ENCODE assay signal across 16 mouse cellular contexts in the genomic region with DNA sequence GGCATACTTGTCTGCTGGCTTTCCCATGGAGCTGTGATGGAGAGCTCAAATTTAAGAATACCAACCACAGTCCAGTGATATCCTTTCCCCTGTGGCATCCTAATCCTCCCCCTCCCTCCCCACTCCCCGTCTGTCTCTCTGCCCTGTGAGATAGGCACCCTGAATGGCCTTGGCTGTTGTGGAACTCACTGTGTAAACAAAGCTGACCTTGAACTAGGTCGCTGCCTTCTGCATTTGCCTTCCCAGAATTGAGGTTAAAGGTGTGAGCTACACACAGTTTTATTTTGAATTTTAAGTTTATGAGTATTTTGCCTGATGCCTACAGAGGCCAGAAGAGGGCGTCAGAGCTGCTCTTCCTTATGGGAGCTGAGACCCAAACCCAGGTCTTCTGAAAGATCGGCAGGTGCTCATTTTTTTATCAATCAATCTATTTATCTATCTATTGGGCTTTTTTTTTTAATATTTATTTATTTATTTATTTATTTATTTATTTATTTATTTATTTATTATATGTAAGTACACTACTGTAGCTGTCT. TPM values are rescaled to one million over a fixed set of nuclear protein-coding genes. Genes with fewer than 3 reads are reported as not detected.
DNase-seq lines count a peak whose midpoint lies in the region; ATAC-seq and TF ChIP-seq lines count a peak whose summit lies in the region.
"Had no signal": no experiment of that assay in that cellular context is flagged by ENCODE, and none has a peak within 500 bp of the region (broad histone marks: within the 10 kb centered on the region; RNA-seq: fewer than 3 reads in every experiment).

No protein-coding gene starts in this region.

- no peak for TF ChIP-seq POLR2A in heart, adult 2 months (IDR thresholded peaks at IDR 0.05; ENCODE audit: insufficient read depth, low read depth, low read length)
- no peak for TF ChIP-seq POLR2A in liver, adult 2 months (IDR thresholded peaks at IDR 0.05; ENCODE audit: extremely low read depth, insufficient read depth, low read length)
- no peak for TF ChIP-seq POLR2A in MEL (IDR thresholded peaks at IDR 0.05; ENCODE audit: control insufficient read depth in 1 of 2, insufficient read depth in 1 of 2, low read depth in 1 of 2, low read length in 2 of 2, poor library complexity in 1 of 2)

- no peak overlapping the region for H3K4me2 ChIP-seq in liver, embryonic 11.5 days
- H3K4me2 ChIP-seq: embryonic facial prominence, embryonic 12.5 days; hindbrain, embryonic 12.5 days; midbrain, embryonic 11.5 days had no signal

- no peak for ATAC-seq in liver, embryonic 11.5 days (replicated peaks; ENCODE audit: low FRiP score)
- ATAC-seq: intestine, embryonic 16.5 days had no signal

- TF ChIP-seq EP300 in heart, adult 2 months (IDR thresholded peaks at IDR 0.05; ENCODE audit: insufficient read depth, low read depth, low read length), result no peak
- no peak for TF ChIP-seq EP300 in MEL (IDR thresholded peaks at IDR 0.05; ENCODE audit: low read depth in 1 of 2, low read length in 2 of 2)

- no peak; the same call in 1 of the 2 replicates for TF ChIP-seq RAD21 in MEL (IDR thresholded peaks at IDR 0.05; ENCODE audit: low read depth, low read length)

- no peak overlapping the region for H3K27ac ChIP-seq in heart, adult 2 months
- peak overlapping the region; percentile 35 for H3K27ac ChIP-seq in liver, adult 2 months (replicated peaks; ENCODE audit: insufficient read depth, low read depth, low read length)
- H3K27ac ChIP-seq in liver, embryonic 11.5 days (ENCODE audit: low read depth, low read length), result no peak overlapping the region
- H3K27ac ChIP-seq in MEL (ENCODE audit: control insufficient read depth, low read depth, low read length), result no peak overlapping the region
- H3K27ac ChIP-seq in limb, embryonic 10.5 days, result no peak overlapping the region
- H3K27ac ChIP-seq: embryonic facial prominence, embryonic 12.5 days; hindbrain, embryonic 12.5 days; macrophage had no signal

- no peaks in the 10 kb centered on the region for H3K36me3 ChIP-seq in heart, adult 2 months (ENCODE audit: control insufficient read depth, insufficient read depth, low read length)
- no peaks in the 10 kb centered on the region for H3K36me3 ChIP-seq in liver, adult 2 months (ENCODE audit: control insufficient read depth, insufficient read depth, low read length)
- H3K36me3 ChIP-seq in liver, embryonic 11.5 days (ENCODE audit: control insufficient read depth, insufficient read depth, low read length), result no peaks in the 10 kb centered on the region; the same call in 1 of the 2 replicates
- no peaks in the 10 kb centered on the region for H3K36me3 ChIP-seq in MEL (ENCODE audit: control insufficient read depth in 1 of 2, insufficient read depth in 2 of 2, low read length in 2 of 2)
- no peaks in the 10 kb centered on the region for H3K36me3 ChIP-seq in limb, embryonic 10.5 days
- H3K36me3 ChIP-seq: embryonic facial prominence, embryonic 12.5 days; hindbrain, embryonic 12.5 days had no signal

- H3K4me1 ChIP-seq in heart, adult 2 months (ENCODE audit: control insufficient read depth, insufficient read depth, low read length), result peaks cover 1% of the 10 kb centered on the region
- peaks cover 9% of the 10 kb centered on the region for H3K4me1 ChIP-seq in liver, adult 2 months (ENCODE audit: control insufficient read depth, insufficient read depth, low read length)
- H3K4me1 ChIP-seq in liver, embryonic 11.5 days (replicated peaks; ENCODE audit: control insufficient read depth, insufficient read depth, low read length), result peaks cover 10% of the 10 kb centered on the region
- peaks cover 0 to 3% of the 10 kb centered on the region in 2 experiments; a peak in 1 of 4 replicates for H3K4me1 ChIP-seq in MEL (ENCODE audit: control insufficient read depth in 1 of 2, insufficient read depth in 2 of 2, low read length in 2 of 2)
- H3K4me1 ChIP-seq in limb, embryonic 10.5 days, result peaks cover 24% of the 10 kb centered on the region

- no peaks in the 10 kb centered on the region for H3K27me3 ChIP-seq in heart, adult 2 months (ENCODE audit: control insufficient read depth, insufficient read depth, low read length)
- H3K27me3 ChIP-seq in liver, adult 2 months (ENCODE audit: control insufficient read depth, insufficient read depth, low read length), result no peaks in the 10 kb centered on the region
- H3K27me3 ChIP-seq in liver, embryonic 11.5 days (replicated peaks; ENCODE audit: control insufficient read depth, insufficient read depth, low read length), result no peaks in the 10 kb centered on the region
- no peaks in the 10 kb centered on the region for H3K27me3 ChIP-seq in MEL (ENCODE audit: control insufficient read depth in 1 of 2, insufficient read depth in 2 of 2, low read length in 2 of 2)
- peaks cover 12% of the 10 kb centered on the region; the same call in 1 of the 2 replicates for H3K27me3 ChIP-seq in limb, embryonic 10.5 days (ENCODE audit: low read depth, poor library complexity, severe bottlenecking)
- H3K27me3 ChIP-seq: hindbrain, embryonic 12.5 days had no signal

- H3K9me3 ChIP-seq in liver, embryonic 11.5 days (ENCODE audit: control insufficient read depth, low read length), result no peaks in the 10 kb centered on the region
- no peaks in the 10 kb centered on the region for H3K9me3 ChIP-seq in MEL (replicated peaks; ENCODE audit: insufficient read depth, low read length)
- no peaks in the 10 kb centered on the region for H3K9me3 ChIP-seq in limb, embryonic 10.5 days (replicated peaks)
- H3K9me3 ChIP-seq: embryonic facial prominence, embryonic 12.5 days; hindbrain, embryonic 12.5 days had no signal

- DNase-seq in heart, adult 2 months, result no peak
- no peak for DNase-seq in heart, adult 9 months (ENCODE audit: low spot score in 2 of 2)
- peak; percentile 90 for DNase-seq in liver, adult 2 months (ENCODE audit: extremely low read depth, low read depth, low spot score)
- DNase-seq in liver, embryonic 11.5 days (ENCODE audit: low spot score), result no peak
- peak; percentile 42 for DNase-seq in 416B (ENCODE audit: low read depth)
- DNase-seq in MEL (ENCODE audit: low read depth, low spot score), result no peak
- DNase-seq in limb, embryonic 10.5 days (ENCODE audit: low spot score), result no peak
- DNase-seq in spleen, adult 12 weeks (ENCODE audit: low spot score), result no peak

- H3K4me3 ChIP-seq in heart, adult 2 months, result no peak overlapping the region
- H3K4me3 ChIP-seq in liver, adult 2 months (ENCODE audit: insufficient read depth, low read depth, low read length), result no peak overlapping the region
- H3K4me3 ChIP-seq in liver, embryonic 11.5 days (ENCODE audit: low read depth, low read length), result no peak overlapping the region
- H3K4me3 ChIP-seq in MEL (ENCODE audit: control insufficient read depth in 1 of 2, insufficient read depth in 1 of 2, low read depth in 2 of 2, low read length in 2 of 2), result no peak overlapping the region
- H3K4me3 ChIP-seq in limb, embryonic 10.5 days, result no peak overlapping the region
- H3K4me3 ChIP-seq: embryonic facial prominence, embryonic 12.5 days; hindbrain, embryonic 12.5 days had no signal

- H3K79me2 ChIP-seq in heart, adult 2 months (replicated peaks; ENCODE audit: control insufficient read depth, insufficient read depth, low read length), result no peaks in the 10 kb centered on the region
- peaks cover 1% of the 10 kb centered on the region; the same call in 1 of the 2 replicates for H3K79me2 ChIP-seq in liver, adult 2 months (ENCODE audit: control insufficient read depth, insufficient read depth, low read length)
- H3K79me2 ChIP-seq in MEL (ENCODE audit: control insufficient read depth, insufficient read depth, low read length, poor library complexity), result no peaks in the 10 kb centered on the region

- 42% methylated on average over 4 of the region's 4 CpGs for WGBS in heart, adult 2 months
- WGBS in liver, adult 2 months, result 12% methylated on average over 4 of the region's 4 CpGs
- 46% methylated on average over 4 of the region's 4 CpGs for WGBS in liver, embryonic 11.5 days
- 61% methylated on average over 4 of the region's 4 CpGs for WGBS in limb, embryonic 10.5 days

- intact Hi-C loops in heart, adult 2 months (cut with DNase I), result no loop called here

- peak; percentile 45 for TF ChIP-seq CTCF in heart, adult 2 months (IDR thresholded peaks at IDR 0.05)
- peak; percentile 58; the same call in 1 of the 2 replicates for TF ChIP-seq CTCF in liver, adult 2 months (IDR thresholded peaks at IDR 0.05; ENCODE audit: low read depth, low read length)
- TF ChIP-seq CTCF in MEL (IDR thresholded peaks at IDR 0.05 in 2 of 3, conservative IDR thresholded peaks at IDR 0.05 in 1 of 3; ENCODE audit: control insufficient read depth in 1 of 3, insufficient read depth in 1 of 3, low read depth in 2 of 3, low read length in 3 of 3, poor library complexity in 1 of 3, severe bottlenecking in 1 of 3), result peak; percentile 26 to 55 (median 40); a peak in 5 of 6 replicates

- H3K9ac ChIP-seq in heart, adult 2 months (ENCODE audit: low read depth, low read length), result no peak overlapping the region
- no peak overlapping the region for H3K9ac ChIP-seq in liver, adult 2 months (ENCODE audit: low read depth, low read length)
- no peak overlapping the region for H3K9ac ChIP-seq in liver, embryonic 11.5 days (ENCODE audit: low read depth, low read length)
- H3K9ac ChIP-seq in MEL (ENCODE audit: control insufficient read depth, low read depth, low read length, poor library complexity, severe bottlenecking), result no peak overlapping the region
- H3K9ac ChIP-seq: embryonic facial prominence, embryonic 12.5 days; hindbrain, embryonic 12.5 days had no signal

RNA-seq across cellular contexts. Expression of gene Stx1a, which starts 7.0 kb away (rescaled TPM):
- 1 to 10 TPM; 1.4 to 1.5 TPM for total RNA-seq in heart, adult 2 months (2021)
- 4.7 and 5.1 TPM in 2 replicates for polyA plus RNA-seq in heart, adult 2 months (2012; rRNA removed)
- total RNA-seq in liver, adult 2 months (2014; rRNA removed), result 0.09 and 0.13 TPM in 2 replicates
- polyA plus RNA-seq in liver, adult 2 months (2012; rRNA removed), result 1.1 and 1.3 TPM in 2 replicates
- polyA plus RNA-seq in liver, embryonic 11.5 days (2014; fragmentation: Nextera tagmentation; extraction: Ambion mirVana), result 6.2 and 6.4 TPM in 2 replicates
- total RNA-seq in MEL (2012; rRNA removed), result 3.2 and 3.3 TPM in 2 replicates
- 1 to 10 TPM in 1 of 2 experiments, not detected in 1; 6.0 TPM for polyA plus RNA-seq in MEL (2012; ENCODE audit: insufficient read depth in 1 of 2, insufficient read length in 2 of 2, low read depth in 1 of 2, low replicate concordance in 2 of 2, missing spikeins in 1 of 2)
- 7.5 and 8.1 TPM in 2 replicates for polyA plus RNA-seq in limb, embryonic 10.5 days (2016; fragmentation: Nextera tagmentation; extraction: Ambion mirVana)

RNA-seq across cellular contexts. Expression of gene Abhd11, which starts 7.3 kb away (rescaled TPM):
- 10 to 100 TPM; 56.9 to 64.5 TPM for total RNA-seq in heart, adult 2 months (2021)
- polyA plus RNA-seq in heart, adult 2 months (2012; rRNA removed), result 90.2 and 110 TPM in 2 replicates
- 35.9 and 38.1 TPM in 2 replicates for total RNA-seq in liver, adult 2 months (2014; rRNA removed)
- polyA plus RNA-seq in liver, adult 2 months (2012; rRNA removed), result 77.6 and 78.8 TPM in 2 replicates
- polyA plus RNA-seq in liver, embryonic 11.5 days (2014; fragmentation: Nextera tagmentation; extraction: Ambion mirVana), result 64.9 and 71.1 TPM in 2 replicates
- 43.0 and 55.9 TPM in 2 replicates for total RNA-seq in MEL (2012; rRNA removed)
- 10 to 100 TPM in 1 of 2 experiments, not detected in 1; 51.7 TPM for polyA plus RNA-seq in MEL (2012; ENCODE audit: insufficient read depth in 1 of 2, insufficient read length in 2 of 2, low read depth in 1 of 2, low replicate concordance in 2 of 2, missing spikeins in 1 of 2)
- 23.5 and 30.1 TPM in 2 replicates for polyA plus RNA-seq in limb, embryonic 10.5 days (2016; fragmentation: Nextera tagmentation; extraction: Ambion mirVana)

RNA-seq across cellular contexts. Expression of gene Cldn3, which starts 30.3 kb away (rescaled TPM):
- under 1 TPM in 1 of 2 experiments, not detected in 1; 0.26 TPM for total RNA-seq in heart, adult 2 months (2021)
- 0.12 and 6.8 TPM in 2 replicates for polyA plus RNA-seq in heart, adult 2 months (2012; rRNA removed)
- total RNA-seq in liver, adult 2 months (2014; rRNA removed), result 49.9 and 86.6 TPM in 2 replicates
- 290 and 291 TPM in 2 replicates for polyA plus RNA-seq in liver, adult 2 months (2012; rRNA removed)
- polyA plus RNA-seq in liver, embryonic 11.5 days (2014; fragmentation: Nextera tagmentation; extraction: Ambion mirVana), result 2.0 and 2.2 TPM in 2 replicates
- total RNA-seq in MEL (2012; rRNA removed), result not detected in 2 replicates
- polyA plus RNA-seq in MEL (2012; ENCODE audit: insufficient read depth in 1 of 2, insufficient read length in 2 of 2, low read depth in 1 of 2, low replicate concordance in 2 of 2, missing spikeins in 1 of 2), result 1 to 10 TPM in 1 of 2 experiments, not detected in 1; 1.1 TPM
- polyA plus RNA-seq in limb, embryonic 10.5 days (2016; fragmentation: Nextera tagmentation; extraction: Ambion mirVana), result 8.3 and 10.3 TPM in 2 replicates
- total RNA-seq: common myeloid progenitor, adult 5-6 weeks; gastrocnemius, adult 8-10 months; neutrophil, adult 5-6 weeks had no signal
- polyA plus RNA-seq: macrophage had no signal

RNA-seq across cellular contexts. Expression of gene Dnajc30, which starts 47.7 kb away (rescaled TPM):
- 10 to 100 TPM; 38.4 to 46.1 TPM for total RNA-seq in heart, adult 2 months (2021)
- 34.7 and 35.7 TPM in 2 replicates for polyA plus RNA-seq in heart, adult 2 months (2012; rRNA removed)
- total RNA-seq in liver, adult 2 months (2014; rRNA removed), result 7.1 and 8.6 TPM in 2 replicates
- 39.9 and 45.7 TPM in 2 replicates for polyA plus RNA-seq in liver, adult 2 months (2012; rRNA removed)
- polyA plus RNA-seq in liver, embryonic 11.5 days (2014; fragmentation: Nextera tagmentation; extraction: Ambion mirVana), result 25.1 and 27.2 TPM in 2 replicates
- total RNA-seq in MEL (2012; rRNA removed), result 6.5 and 7.4 TPM in 2 replicates
- 10 to 100 TPM in 1 of 2 experiments, not detected in 1; 15.6 TPM for polyA plus RNA-seq in MEL (2012; ENCODE audit: insufficient read depth in 1 of 2, insufficient read length in 2 of 2, low read depth in 1 of 2, low replicate concordance in 2 of 2, missing spikeins in 1 of 2)
- 27.7 and 30.8 TPM in 2 replicates for polyA plus RNA-seq in limb, embryonic 10.5 days (2016; fragmentation: Nextera tagmentation; extraction: Ambion mirVana)

RNA-seq across cellular contexts. Expression of gene Bud23, which starts 48.5 kb away (rescaled TPM):
- total RNA-seq in heart, adult 2 months (2021), result 10 to 100 TPM; 20.5 to 21.1 TPM
- 26.2 and 29.8 TPM in 2 replicates for polyA plus RNA-seq in heart, adult 2 months (2012; rRNA removed)
- 32.7 and 38.4 TPM in 2 replicates for total RNA-seq in liver, adult 2 months (2014; rRNA removed)
- 50.9 and 51.7 TPM in 2 replicates for polyA plus RNA-seq in liver, adult 2 months (2012; rRNA removed)
- polyA plus RNA-seq in liver, embryonic 11.5 days (2014; fragmentation: Nextera tagmentation; extraction: Ambion mirVana), result 157 and 158 TPM in 2 replicates
- 87.5 and 101 TPM in 2 replicates for total RNA-seq in MEL (2012; rRNA removed)
- polyA plus RNA-seq in MEL (2012; ENCODE audit: insufficient read depth in 1 of 2, insufficient read length in 2 of 2, low read depth in 1 of 2, low replicate concordance in 2 of 2, missing spikeins in 1 of 2), result 100 to 1,000 TPM in 1 of 2 experiments, not detected in 1; 222 TPM
- polyA plus RNA-seq in limb, embryonic 10.5 days (2016; fragmentation: Nextera tagmentation; extraction: Ambion mirVana), result 194 and 201 TPM in 2 replicates

Comparison
In these comparisons a context has a peak if more than half of its experiments do, and no peak if none do; other contexts are left out.
1. DNase-seq: peak in liver, adult 2 months (single experiment) and 416B (single experiment); none in heart, adult 2 months (0 of 2), heart, adult 9 months (0 of 2), liver, embryonic 11.5 days (single experiment), MEL (single experiment), limb, embryonic 10.5 days (single experiment) and spleen, adult 12 weeks (single experiment).
2. RNA of gene Cldn3, which starts 30.3 kb away (polyA plus RNA-seq): 290 to 291 TPM in liver, adult 2 months; 8.3 to 10.3 TPM in limb, embryonic 10.5 days, 0.12 to 6.8 TPM in heart, adult 2 months, 2.0 to 2.2 TPM in liver, embryonic 11.5 days and 1.1 TPM in MEL; every median in the first group is over 10 times any median in the second.
3. Peak in every context shown above with its lines, with median percentiles within 50 percentile points of each other: CTCF ChIP-seq.